23 mouse cellular contexts compared by ENCODE assay signal in the genomic region with DNA sequence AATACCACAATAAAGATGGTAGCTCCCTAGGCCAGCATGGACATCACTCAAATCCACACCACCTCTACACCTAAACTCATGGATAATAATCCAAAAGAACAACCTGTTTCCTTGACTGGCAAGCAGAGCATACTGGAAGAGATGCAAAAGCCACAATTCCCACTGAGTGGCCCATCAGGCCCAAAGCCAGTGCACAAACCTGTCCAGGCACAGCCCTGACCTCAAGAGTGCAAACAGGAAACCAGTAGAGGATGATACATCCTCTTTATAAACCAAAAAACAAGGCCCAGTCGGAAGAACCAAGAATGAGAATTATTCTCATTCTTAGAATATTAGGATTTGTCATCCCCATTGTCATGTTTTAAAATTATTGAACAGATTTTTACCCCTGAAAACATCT.
A peak's percentile ranks its signal among the peaks of the same experiment; 100 is the strongest.
DNase-seq lines count a peak whose midpoint lies in the region; ATAC-seq lines count a peak whose summit lies in the region.
"Had no signal": no experiment of that assay in that cellular context is flagged by ENCODE, and none has a peak within 500 bp of the region (broad histone marks: within the 10 kb centered on the region; RNA-seq: fewer than 3 reads in every experiment).

No protein-coding gene starts in this region.

- WGBS in heart, embryonic 12.5 days: 75% methylated on average over 1 of the region's 1 CpGs

- H3K9ac ChIP-seq in heart, embryonic 12.5 days: no peak overlapping the region
- H3K9ac ChIP-seq: forebrain, embryonic 12.5 days; hindbrain, embryonic 13.5 days; liver, embryonic 15.5 days; lung, embryonic 15.5 days had no signal

- DNase-seq in gastrocnemius, postnatal 14 days: peak; percentile 18
- DNase-seq in gastrocnemius, adult 8-10 months (ENCODE audit: low spot score in 2 of 2): no peak
- DNase-seq in heart, postnatal 10 days: peak; percentile 10 to 12
- no peak for DNase-seq in urinary bladder, postnatal 4 days (ENCODE audit: low spot score in 2 of 2)
- no peak for DNase-seq in spleen, adult 12 weeks (ENCODE audit: low spot score)
- DNase-seq: adrenal gland, adult 8-10 months; cerebellum, adult 9-10 months; kidney, adult 18-20 months; kidney, postnatal 10 days; liver; right cerebral cortex, adult 18-20 months; right cerebral cortex, postnatal 4 days; thymus, adult 2 months had no signal

- H3K9me3 ChIP-seq in heart, embryonic 12.5 days (replicated peaks): no peaks in the 10 kb centered on the region
- H3K9me3 ChIP-seq: forebrain, embryonic 12.5 days; hindbrain, embryonic 13.5 days; limb, embryonic 10.5 days; liver, embryonic 15.5 days; lung, embryonic 15.5 days had no signal

- intact Hi-C loops in gastrocnemius, postnatal 14 days (cut with DNase I; ENCODE audit: low total_unique reads): no loop called here
- intact Hi-C loops in heart, postnatal 10 days (cut with DNase I): no loop called here

- H3K27ac ChIP-seq in heart, embryonic 12.5 days (ENCODE audit: poor library complexity, severe bottlenecking): no peak overlapping the region
- H3K27ac ChIP-seq: forebrain, embryonic 12.5 days; hindbrain, embryonic 13.5 days; limb, embryonic 10.5 days; liver, embryonic 15.5 days; lung, embryonic 15.5 days had no signal

- no peak overlapping the region for H3K4me3 ChIP-seq in heart, embryonic 12.5 days
- H3K4me3 ChIP-seq: forebrain, embryonic 12.5 days; hindbrain, embryonic 13.5 days; limb, embryonic 10.5 days; liver, embryonic 15.5 days; lung, embryonic 15.5 days had no signal

- no peak overlapping the region for H3K4me2 ChIP-seq in heart, embryonic 12.5 days
- H3K4me2 ChIP-seq: forebrain, embryonic 12.5 days; hindbrain, embryonic 13.5 days; liver, embryonic 15.5 days; lung, embryonic 15.5 days had no signal

- peaks cover 8% of the 10 kb centered on the region; the same call in 1 of the 2 replicates for H3K4me1 ChIP-seq in heart, embryonic 12.5 days (replicated peaks)
- H3K4me1 ChIP-seq: liver, embryonic 15.5 days had no signal

- ATAC-seq in heart, embryonic 12.5 days (ENCODE audit: insufficient number of reproducible peaks, low FRiP score): no peak
- peak; percentile 63 for ATAC-seq in common myeloid progenitor, adult 5-6 weeks (replicated peaks; ENCODE audit: low read depth, poor library complexity, severe bottlenecking)
- ATAC-seq in megakaryocyte progenitor cell, adult 5-6 weeks (replicated peaks; ENCODE audit: poor library complexity): peak; percentile 48; the same call in 1 of the 2 replicates
- ATAC-seq: activated CD4-positive, CD25-positive, alpha-beta regulatory T cell, adult 4 months; midbrain, embryonic 16.5 days had no signal

- no peaks in the 10 kb centered on the region for H3K27me3 ChIP-seq in heart, embryonic 12.5 days (replicated peaks)
- H3K27me3 ChIP-seq: forebrain, embryonic 12.5 days; hindbrain, embryonic 13.5 days; liver, embryonic 15.5 days; lung, embryonic 15.5 days had no signal

- H3K36me3 ChIP-seq in heart, embryonic 12.5 days: no peaks in the 10 kb centered on the region
- H3K36me3 ChIP-seq: forebrain, embryonic 12.5 days; hindbrain, embryonic 13.5 days; limb, embryonic 10.5 days; liver, embryonic 15.5 days; lung, embryonic 15.5 days had no signal

Comparison
In these comparisons a context has a peak if more than half of its experiments do, and no peak if none do; other contexts are left out.
1. DNase-seq: peak in gastrocnemius, postnatal 14 days (single experiment) and heart, postnatal 10 days (2 of 2); none in gastrocnemius, adult 8-10 months (0 of 2), urinary bladder, postnatal 4 days (0 of 2) and spleen, adult 12 weeks (single experiment).